Mouse (Mus musculus): ENCODE measurements around the gene Srrm1.

Srrm1 gene

DNA sequence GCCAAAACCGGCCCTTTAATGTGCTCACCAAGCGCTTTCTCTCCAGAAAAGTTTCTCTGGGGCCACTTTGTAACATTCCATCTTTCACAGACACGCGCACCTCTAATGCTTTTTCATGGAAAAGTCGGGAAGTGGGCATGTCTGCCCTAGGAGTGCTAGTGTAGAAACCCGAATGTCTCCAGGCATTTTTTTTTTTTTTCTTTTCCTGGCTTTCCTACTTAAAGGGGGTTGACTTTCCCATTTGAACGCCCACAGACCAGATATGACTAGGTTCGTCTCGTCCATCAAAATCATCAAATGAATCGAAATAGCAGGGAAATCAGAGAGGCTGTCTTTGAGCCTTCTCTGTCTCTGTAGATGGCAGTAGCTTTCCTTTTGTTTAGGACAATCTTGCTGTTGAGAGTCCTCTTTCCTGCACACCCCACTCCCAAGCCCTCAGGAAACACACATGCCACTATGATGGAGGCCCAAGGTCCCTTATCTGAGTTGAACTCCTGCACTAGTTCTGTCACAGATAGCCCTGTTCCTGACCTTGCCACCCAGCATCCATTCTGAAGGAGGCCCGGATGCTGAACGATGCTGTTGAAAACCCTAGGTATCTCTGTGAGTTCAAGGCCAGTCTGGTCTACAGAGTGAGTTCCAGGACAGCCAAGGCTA is 801 bp upstream of the Srrm1 start:
- peak; percentile 20 to 23 for DNase-seq (ENCODE audit: low spot score in 2 of 2)

DNA sequence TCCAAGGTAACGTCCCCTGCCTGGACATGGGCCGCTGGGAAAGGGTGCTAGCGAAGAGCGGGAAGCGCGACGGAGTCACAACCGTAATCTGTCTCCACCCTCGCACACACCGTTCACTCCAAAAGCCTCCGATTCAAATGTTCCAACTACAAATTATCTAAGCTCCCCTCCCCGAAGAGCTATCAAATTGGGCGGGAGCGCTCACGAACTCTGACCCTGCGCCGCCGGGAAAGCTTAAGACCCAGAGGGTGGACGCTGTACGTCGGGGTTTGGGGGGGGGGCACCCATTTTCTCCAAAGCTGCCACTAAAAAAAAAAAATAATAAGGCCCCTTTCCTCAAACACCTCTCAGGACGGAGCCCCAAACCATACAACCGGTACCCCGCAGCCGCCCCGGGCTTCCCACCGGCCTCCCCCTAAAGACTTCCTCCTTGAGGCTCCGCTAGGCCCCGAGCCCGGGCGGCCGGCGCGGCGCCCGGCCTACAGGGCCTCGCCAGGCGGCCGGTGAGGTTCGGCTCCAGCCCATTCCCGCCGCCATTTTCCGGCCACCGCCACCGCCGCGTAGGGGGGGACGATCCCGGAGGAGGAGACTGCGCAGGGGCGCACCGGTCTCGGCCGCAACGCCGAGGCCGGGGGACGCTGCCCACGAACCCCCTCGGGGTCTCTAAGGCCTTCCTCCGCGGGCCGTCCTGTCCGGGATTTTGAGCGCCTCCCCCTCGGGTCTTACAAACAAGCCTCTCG is 625 bp downstream of the Srrm1 start:
- peak; percentile 19 to 46 for DNase-seq (ENCODE audit: low spot score in 2 of 2)

DNA sequence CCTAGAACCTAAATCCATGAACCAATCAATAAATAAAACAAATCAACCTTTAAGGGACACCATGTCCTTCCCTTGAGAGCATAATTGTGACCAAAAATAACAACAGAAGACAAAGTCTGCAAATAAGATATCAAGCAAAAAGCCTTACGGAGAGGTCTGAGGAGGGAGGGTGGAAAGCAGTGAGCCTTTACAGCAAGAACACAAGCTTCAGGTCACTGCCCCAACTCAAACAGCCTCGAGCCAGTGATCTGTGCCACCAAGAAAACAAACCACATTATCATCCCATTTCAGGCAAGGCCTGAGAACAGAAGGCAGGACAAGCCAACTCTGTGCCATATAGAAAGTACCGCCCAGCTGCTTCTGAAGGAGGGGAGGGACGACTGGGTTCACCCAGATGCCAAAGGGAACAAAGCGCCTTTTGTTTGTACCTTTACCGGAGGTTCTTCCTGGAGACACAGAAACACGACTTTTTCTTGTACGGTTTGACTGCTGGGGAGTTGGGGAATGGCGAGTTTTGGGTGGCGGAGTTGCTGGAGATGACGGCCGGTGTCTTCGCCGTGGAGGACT is 15.7 kb downstream of the Srrm1 start:
- no peak for DNase-seq (ENCODE audit: low spot score in 2 of 2)

DNA sequence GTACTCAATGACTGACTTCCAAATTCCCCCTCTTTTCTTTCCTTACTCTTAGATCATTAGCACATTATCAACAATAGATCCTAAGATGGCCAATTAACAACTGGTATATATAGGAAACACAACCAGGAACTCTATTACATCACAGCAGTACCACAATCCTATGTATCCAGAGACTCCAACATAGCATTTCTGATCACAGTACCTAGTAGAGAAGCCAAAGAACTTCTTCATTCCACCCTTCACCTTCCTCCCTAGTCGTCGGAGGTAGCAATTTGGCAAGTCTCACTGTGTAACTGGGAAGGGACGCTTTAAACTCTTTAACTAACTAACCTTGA is 17.1 kb downstream of the Srrm1 start:
- DNase-seq (ENCODE audit: low spot score in 2 of 2) = no peak

DNA sequence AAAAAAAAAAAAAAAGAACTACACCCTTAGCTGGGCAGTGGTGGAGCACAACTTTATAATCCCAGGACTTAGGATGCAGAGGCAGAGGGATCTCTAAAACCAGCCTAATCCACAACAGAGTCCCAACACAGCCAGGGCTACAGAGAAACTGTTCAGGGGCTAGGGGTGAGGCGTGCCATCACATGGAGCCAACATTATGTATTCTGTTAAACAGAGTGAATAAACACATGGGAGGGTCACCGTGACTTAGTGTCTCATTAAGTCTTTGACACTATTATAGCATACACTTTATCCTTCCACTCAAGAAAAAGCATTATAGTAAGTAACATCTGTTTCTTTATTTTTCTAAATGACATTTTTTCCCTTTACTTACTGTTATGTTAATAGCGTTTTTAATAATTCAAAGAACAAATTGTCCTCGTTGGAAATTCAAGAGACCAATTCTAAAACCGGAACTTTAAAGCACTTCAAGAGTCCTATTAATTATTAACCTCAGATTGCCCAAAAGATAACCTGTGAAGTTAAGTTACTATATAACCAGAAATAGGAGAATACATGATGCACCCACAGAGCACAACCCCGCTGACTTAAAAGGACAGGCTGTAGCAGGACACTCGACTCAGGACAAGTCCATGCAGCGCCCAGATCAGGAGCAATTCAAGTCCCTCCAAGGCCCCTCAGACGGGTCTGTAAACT is 17.6 kb downstream of the Srrm1 start:
- DNase-seq (ENCODE audit: low spot score in 2 of 2) = no peak

DNA sequence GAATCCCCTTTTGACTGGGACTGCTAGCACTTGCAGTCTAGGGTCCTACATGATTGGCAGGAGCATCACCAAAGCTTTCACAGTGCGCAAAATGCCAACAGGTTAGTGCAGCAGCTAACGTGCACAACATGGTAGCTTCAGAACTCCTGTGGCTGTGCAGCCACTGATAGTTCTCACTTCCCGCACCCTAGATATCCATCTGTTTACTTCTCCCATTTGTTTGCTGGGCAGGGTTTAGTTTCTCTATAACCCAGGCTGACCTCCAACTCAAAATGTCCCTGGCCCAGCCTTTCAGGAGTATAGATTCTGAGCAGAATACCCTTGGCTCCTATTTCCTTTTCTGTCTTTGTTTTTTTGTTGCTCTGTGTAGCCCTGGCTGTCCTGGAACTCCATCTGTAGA is 26.7 kb downstream of the Srrm1 start:
- no peak for DNase-seq (ENCODE audit: low spot score in 2 of 2)

DNA sequence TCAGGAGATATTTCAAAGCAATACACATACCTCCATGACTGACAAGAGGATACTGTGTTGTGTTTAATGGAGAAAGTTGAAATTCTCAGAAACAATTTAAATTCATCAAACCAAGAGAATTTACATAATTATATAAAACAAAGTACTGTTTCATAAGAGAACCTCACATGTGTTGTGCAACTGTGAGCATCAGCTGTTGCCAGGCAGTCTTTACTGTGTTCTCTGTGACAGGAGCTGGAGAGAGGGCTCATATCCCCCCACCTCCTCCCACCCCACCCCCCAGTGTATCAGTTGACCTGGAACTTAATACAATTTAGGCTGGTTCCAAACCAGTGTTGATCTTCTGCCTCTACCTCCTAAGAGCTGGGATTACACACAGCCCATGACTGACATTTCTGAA is 27.1 kb downstream of the Srrm1 start:
- DNase-seq (ENCODE audit: low spot score in 2 of 2) = no peak

DNA sequence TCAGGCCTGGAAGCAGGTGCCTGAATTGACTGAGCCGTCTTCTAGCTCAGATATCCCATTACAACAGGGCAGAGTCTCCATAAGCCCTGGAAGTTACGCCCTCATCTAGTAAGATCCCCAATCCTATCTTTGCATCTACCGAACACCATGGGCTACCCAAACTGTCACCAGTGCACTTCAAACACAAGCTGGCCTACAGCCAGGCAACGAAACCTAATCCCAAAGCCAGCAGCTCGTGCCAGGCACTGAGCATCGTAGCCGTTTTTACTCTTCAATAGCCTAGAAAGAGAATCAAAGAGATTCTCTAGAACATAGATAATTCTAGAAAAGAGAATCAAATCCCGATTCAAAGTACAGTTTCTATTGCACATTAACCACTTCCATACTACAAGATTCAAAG is 30.1 kb downstream of the Srrm1 start:
- DNase-seq (ENCODE audit: low spot score in 2 of 2) = no peak

DNA sequence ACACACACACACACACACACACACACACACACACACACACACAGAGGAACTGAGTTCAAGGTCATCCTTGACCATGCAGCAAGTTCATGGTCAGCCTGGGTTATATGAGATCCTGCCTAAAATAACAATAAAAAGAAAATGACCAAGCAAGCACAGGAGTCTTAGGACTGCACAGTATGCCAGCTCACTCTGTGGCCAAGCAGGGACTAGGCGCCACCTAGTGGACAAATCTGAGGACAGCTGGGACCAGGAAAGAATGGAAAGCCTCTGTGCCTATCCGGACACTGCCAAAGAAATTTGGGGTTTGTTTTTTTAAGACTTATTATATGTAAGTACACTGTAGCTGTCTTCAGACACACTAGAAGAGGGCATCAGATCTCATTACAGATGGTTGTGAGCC is 35.2 kb downstream of the Srrm1 start:
- DNase-seq (ENCODE audit: low spot score in 2 of 2) = peak; percentile 49 to 55

DNA sequence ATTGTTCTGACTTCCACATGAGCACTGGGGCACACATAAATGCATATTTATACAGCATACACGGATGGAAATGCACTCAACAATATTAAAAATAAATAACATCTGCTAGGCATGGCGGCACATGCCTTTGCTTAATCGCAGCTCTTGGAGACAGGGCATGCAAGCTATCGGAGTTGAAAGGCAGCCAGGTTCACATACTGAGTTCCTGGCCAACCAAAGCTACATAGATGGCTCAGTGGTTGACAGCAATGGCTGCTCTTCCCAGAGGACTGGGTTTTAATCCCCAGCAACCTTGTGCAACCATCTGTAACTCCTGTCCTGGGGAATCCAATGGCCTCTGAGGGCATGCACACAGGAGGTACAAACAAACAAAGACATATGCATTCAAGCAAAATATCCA is 35.6 kb downstream of the Srrm1 start:
- no peak for DNase-seq (ENCODE audit: low spot score in 2 of 2)

DNA sequence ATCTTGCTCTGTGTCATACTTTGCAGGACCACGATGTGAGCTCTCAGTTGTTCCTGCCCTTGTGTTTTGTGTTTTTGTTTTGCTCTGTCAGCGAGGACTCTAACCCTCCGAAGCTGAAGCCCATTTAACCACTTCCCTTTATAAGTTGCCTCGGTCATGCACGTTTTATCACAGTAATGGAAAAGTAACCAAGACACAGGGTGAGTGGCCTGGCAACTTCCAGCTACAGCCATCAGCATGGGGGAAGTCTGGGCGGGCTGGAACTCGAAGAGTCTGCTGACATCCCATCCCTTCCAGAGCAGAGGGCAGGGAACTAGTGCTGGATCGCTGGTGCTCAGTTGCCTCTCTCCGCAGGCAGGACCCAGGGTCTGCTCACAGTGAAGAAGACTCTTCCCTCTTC is 37.8 kb downstream of the Srrm1 start:
- no peak for DNase-seq (ENCODE audit: low spot score in 2 of 2)

DNA sequence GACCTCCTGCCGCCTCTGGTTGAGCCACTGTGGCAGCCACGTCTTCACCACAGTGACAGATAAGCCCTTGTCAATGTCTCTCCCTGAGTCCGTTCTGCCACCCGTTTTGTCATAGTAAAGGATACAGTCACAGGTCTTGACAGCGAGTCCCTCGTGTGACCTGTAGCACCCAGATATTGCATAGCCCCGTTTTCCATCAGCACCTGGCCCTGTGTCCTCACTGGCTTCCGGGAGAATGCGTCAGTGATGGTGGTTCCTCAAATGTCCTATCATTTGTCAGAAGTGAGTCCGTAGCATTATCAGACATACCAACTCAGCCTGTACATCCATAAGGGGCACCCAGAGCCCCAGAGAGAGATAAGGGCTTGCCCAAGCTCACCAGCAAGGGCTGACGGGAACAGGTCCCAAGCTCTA is 38.7 kb downstream of the Srrm1 start:
- DNase-seq (ENCODE audit: low spot score in 2 of 2) = no peak

DNA sequence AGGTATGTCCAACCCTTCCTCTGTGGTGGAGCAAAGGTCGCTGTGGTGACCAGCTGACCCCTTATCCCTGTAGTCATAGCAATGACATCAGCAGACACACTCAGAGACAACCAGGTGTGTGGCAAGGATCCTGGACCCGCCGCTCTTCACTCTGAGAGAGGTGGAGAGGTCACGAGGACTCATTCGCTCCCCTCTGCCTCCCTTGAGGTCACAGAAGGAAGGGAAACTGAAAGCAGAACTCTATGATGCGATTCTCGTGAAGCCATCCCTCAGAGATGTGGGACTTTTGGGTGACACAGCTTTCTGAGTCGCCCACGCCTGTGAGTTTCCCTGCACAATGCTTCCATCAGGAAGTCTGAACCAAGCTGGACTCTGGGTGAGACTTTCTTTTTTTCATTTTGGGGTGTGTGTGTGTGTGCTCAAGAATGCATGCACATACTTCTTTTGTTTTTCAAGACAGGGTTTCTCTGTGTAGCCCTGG is 39.3 kb downstream of the Srrm1 start:
- DNase-seq (ENCODE audit: low spot score in 2 of 2) = peak; percentile 80 to 85

DNA sequence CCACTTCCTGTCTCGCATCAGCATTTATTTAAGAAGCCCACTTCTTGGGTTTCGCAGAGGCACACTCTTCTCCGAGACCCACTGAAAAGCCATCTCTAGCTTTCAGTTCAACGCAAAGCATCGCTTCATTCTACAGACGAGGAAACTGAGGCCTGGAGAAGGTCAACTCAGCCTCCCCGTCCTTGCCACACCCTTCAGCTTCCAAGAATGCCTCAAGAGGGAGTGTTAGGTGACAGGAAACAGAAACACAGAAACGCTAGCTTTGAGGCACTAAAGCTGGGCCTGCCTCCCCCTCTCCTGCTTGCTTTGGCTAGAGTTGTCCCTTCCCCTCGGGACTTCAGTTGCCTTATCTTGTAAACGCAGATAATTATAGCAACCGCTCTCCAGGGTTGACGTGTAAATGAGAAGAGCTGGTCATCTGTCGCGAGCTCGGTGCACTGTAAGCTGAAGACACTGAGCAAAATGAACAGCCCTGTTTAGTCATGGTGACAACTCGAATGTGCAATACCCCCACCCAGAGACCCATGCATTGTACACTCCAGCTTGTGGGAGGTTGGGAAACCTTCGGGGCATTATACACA is 39.9 kb downstream of the Srrm1 start:
- peak; percentile 26 to 35 for DNase-seq (ENCODE audit: low spot score in 2 of 2)

DNA sequence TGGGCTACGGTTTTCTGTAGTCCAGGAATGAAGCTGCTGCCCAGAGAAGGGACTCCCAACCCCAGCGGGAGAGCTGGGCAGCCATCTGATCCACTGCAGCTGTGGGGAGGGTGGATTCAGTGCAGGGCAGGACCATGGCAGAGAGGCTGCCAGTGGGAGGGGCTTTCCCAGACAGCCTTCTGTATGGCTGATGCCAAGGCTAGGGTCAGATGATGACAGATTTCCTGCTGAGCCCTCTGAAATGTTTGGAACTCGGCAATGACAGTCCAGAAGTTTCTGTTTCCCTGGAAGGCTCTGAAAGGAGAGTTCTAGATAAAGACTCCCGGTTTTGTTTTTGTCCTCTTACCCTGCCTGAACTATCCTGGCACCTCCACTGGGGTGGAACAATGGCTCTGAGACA is 40.4 kb downstream of the Srrm1 start:
- peak; percentile 43 to 56 for DNase-seq (ENCODE audit: low spot score in 2 of 2)

DNA sequence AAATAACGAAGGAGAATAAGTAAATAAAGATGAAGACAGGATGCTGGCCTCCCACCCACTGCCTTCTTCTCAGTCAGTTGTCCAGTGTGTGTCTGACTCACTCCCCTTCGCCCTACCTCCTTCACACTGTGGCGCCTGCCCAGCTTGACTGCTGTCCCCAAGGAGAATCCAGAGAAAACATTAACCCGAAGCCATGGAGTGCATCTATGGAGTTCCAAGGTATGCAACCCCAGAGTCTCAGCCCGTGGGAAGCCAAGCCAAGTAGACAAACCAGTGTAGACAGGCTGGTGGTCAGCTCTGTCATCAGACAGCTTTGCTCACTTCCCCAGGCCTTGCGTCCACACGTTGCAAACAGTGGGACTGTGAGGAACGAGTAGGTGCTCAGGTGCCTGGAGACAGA is 42.8 kb downstream of the Srrm1 start:
- no peak for DNase-seq (ENCODE audit: low spot score in 2 of 2)

DNA sequence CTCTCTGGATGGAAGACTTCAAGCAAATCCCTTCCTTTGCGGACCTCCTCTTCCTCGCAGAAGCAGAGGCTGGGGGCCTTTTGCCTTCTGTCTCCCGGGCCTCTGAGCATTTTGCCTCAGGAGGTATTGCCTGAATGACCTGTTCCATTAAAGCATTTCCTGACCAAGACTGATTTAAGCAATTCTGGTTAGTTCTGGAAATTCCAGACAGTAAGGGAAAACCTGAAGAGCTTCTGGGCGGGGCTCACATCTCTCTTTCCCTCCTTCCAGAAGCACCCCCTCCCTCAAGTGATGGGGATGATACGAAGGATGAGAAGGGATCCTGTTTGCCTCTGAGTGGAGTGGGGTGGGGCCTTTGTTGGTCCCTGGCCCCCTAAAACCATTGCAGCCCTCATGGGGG is 43.4 kb downstream of the Srrm1 start:
- no peak for DNase-seq (ENCODE audit: low spot score in 2 of 2)

DNA sequence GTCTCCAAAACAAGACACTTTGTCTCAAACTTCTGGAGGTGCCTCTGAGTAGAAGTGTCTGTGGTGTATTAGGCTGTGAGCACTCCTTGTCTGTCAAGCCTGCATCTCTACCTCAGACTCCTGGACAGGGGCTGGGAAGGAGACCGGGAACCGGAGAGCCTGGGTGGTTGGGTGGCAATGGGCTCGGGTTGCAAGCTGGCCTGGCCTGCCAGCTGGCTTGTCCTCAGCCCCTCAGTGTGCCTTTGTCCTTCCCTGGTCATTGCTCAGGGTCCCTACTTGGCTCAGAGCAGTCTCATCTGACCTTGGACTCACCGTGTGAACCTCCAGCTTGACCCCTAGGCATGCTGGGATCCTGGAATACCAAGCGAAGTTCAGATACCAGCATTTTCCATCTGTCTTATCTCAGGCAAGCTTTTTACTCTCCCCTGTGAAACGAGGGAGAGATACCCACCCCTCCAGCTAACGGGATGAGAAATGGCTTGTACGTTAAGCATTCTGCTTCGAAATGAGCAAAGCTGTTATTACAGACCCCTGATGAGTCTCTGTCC is 43.9 kb downstream of the Srrm1 start:
- DNase-seq (ENCODE audit: low spot score in 2 of 2) = no peak

DNA sequence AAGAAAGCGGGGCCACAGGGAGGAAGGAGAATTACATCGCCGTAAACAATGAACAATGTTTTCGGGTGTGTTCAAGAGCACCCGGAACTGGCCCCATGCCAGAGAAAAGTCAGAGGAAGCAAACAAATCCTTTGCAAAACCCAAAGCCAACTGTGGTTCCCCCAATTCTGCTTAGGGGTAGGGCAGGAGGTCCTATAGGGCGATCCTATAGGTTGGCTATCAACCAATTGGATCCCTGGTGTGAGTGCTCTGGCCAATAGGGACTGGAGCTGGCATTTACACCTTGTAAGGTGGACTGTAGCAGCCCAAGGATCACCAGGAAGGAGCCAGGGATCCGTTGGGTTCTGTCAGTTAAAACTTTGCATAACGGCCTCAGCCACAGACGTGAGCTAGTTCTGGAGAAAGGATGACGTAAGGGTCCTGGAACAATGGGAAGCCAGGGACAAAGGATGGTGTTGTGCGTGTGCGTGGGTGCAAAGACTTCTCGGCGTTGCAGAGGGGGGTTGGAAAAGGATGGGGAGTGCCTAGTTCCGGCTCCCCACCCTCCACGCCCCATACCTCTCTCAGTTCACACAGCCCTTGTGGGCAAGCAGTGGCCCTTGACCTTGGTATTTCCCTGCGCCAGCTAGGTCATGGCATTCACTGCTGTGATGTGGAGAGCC is 46.0 kb downstream of the Srrm1 start:
- DNase-seq (ENCODE audit: low spot score in 2 of 2) = no peak

DNA sequence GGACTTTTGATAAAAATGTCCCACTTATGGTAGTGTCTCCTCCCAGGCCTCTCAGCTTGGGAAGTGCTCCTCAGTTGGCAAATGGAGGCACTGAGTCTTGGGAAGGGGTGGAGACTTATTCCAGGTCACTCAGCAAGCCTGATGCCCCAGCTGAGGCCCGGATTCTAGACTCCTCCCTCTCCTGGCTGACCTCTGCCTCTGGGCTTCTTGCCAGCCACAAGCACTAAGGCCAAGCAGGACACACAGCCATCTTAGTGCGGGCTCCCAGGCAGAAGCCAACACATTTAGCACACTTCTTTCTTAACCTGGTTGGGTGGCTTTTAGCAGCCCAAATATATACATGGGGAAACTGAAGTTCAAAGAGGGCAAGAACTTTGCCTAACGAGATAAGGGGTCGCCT is 46.6 kb downstream of the Srrm1 start:
- no peak for DNase-seq (ENCODE audit: low spot score in 2 of 2)

DNA sequence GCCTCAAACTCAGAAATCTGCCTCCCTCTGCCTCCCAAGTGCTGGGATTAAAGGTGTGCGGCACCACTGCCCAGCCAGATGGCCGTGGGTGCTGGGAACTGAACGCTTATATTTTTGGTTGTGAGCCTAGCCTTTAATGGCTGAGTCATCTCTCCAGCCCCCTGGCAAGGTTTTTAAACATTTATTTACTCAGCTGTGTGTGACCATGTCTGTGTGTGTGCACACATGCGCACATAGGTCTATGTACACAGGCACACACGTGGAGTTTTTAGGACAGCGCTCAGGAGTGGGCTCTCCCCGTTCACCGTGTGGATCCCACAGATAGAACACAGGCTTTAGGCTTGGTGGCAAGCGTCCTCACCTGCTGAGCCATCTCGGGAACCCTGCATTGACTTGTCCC is 50.9 kb downstream of the Srrm1 start:
- DNase-seq (ENCODE audit: low spot score in 2 of 2) = no peak

Measured in spleen, postnatal 36 days (tissue).